13 mouse cellular contexts compared by ENCODE assay signal in genomic region chr11:106580468-106580867, GRCm38 (mm10). TPM values are rescaled to one million over a fixed set of nuclear protein-coding genes. Genes with fewer than 3 reads are reported as not detected.
A peak's percentile ranks its signal among the peaks of the same experiment; 100 is the strongest.
DNase-seq lines count a peak whose midpoint lies in the region; ATAC-seq and TF ChIP-seq lines count a peak whose summit lies in the region.
"Had no signal": no experiment of that assay in that cellular context is flagged by ENCODE, and none has a peak within 500 bp of the region (broad histone marks: within the 10 kb centered on the region; RNA-seq: fewer than 3 reads in every experiment).

No protein-coding gene starts in this region.

- no peaks in the 10 kb centered on the region for H3K27me3 ChIP-seq in liver, adult 2 months (ENCODE audit: control insufficient read depth, insufficient read depth, low read length)
- H3K27me3 ChIP-seq in liver, embryonic 11.5 days (replicated peaks; ENCODE audit: control insufficient read depth, insufficient read depth, low read length) = no peaks in the 10 kb centered on the region
- H3K27me3 ChIP-seq in myocyte (ENCODE audit: control insufficient read depth, insufficient read depth, insufficient read length) = no peaks in the 10 kb centered on the region
- H3K27me3 ChIP-seq: heart, embryonic 15.5 days; midbrain, embryonic 13.5 days had no signal

- ATAC-seq in liver, embryonic 11.5 days (replicated peaks; ENCODE audit: low FRiP score) = no peak
- ATAC-seq: forebrain, embryonic 14.5 days; midbrain, embryonic 13.5 days had no signal

- 21% methylated on average over 8 of the region's 8 CpGs for WGBS in liver, adult 2 months
- WGBS in liver, embryonic 11.5 days = 77% methylated on average over 8 of the region's 8 CpGs

- no peaks in the 10 kb centered on the region for H3K36me3 ChIP-seq in liver, adult 2 months (ENCODE audit: control insufficient read depth, insufficient read depth, low read length)
- H3K36me3 ChIP-seq in liver, embryonic 11.5 days (ENCODE audit: control insufficient read depth, insufficient read depth, low read length) = no peaks in the 10 kb centered on the region; the same call in 1 of the 2 replicates
- no peaks in the 10 kb centered on the region for H3K36me3 ChIP-seq in myocyte (ENCODE audit: control insufficient read depth, insufficient read depth)
- H3K36me3 ChIP-seq: heart, embryonic 15.5 days; midbrain, embryonic 13.5 days had no signal

- H3K4me1 ChIP-seq in liver, adult 2 months (ENCODE audit: control insufficient read depth, insufficient read depth, low read length) = peaks cover 42% of the 10 kb centered on the region
- no peaks in the 10 kb centered on the region; the same call in 1 of the 2 replicates for H3K4me1 ChIP-seq in liver, embryonic 11.5 days (replicated peaks; ENCODE audit: control insufficient read depth, insufficient read depth, low read length)
- H3K4me1 ChIP-seq: midbrain, embryonic 13.5 days had no signal

- TF ChIP-seq CTCF in gastrocnemius, adult 2 months (IDR thresholded peaks at IDR 0.05) = no peak
- no peak for TF ChIP-seq CTCF in liver, adult 2 months (IDR thresholded peaks at IDR 0.05; ENCODE audit: low read depth, low read length)

- H3K4me2 ChIP-seq in liver, embryonic 11.5 days = no peak overlapping the region
- no peak overlapping the region for H3K4me2 ChIP-seq in myocyte (ENCODE audit: low read depth)
- H3K4me2 ChIP-seq: heart, embryonic 15.5 days; midbrain, embryonic 13.5 days had no signal

- H3K9ac ChIP-seq in liver, adult 2 months (ENCODE audit: low read depth, low read length) = peak overlapping the region; percentile 81
- no peak overlapping the region for H3K9ac ChIP-seq in liver, embryonic 11.5 days (ENCODE audit: low read depth, low read length)
- H3K9ac ChIP-seq: heart, embryonic 15.5 days; midbrain, embryonic 13.5 days had no signal

- peak overlapping the region; percentile 38; the same call in 1 of the 2 replicates for H3K4me3 ChIP-seq in gastrocnemius, adult 2 months
- H3K4me3 ChIP-seq in liver, adult 2 months (ENCODE audit: insufficient read depth, low read depth, low read length) = peak overlapping the region; percentile 54
- H3K4me3 ChIP-seq in liver, embryonic 11.5 days (ENCODE audit: low read depth, low read length) = no peak overlapping the region
- H3K4me3 ChIP-seq in myocyte = no peak overlapping the region
- H3K4me3 ChIP-seq: heart, embryonic 15.5 days; midbrain, embryonic 13.5 days had no signal

- H3ac ChIP-seq in myocyte (ENCODE audit: control insufficient read depth, insufficient read length) = no peak overlapping the region

- peak; percentile 33; the same call in 1 of the 2 replicates for TF ChIP-seq POLR2A in liver, adult 2 months (IDR thresholded peaks at IDR 0.05; ENCODE audit: extremely low read depth, insufficient read depth, low read length)
- no peak for TF ChIP-seq POLR2A in myocyte (IDR thresholded peaks at IDR 0.05; ENCODE audit: insufficient read length, low read depth)

- intact Hi-C loops in gastrocnemius, adult 2 months (cut with DNase I) = no loop called here

- DNase-seq in gastrocnemius, adult 2 months = no peak
- DNase-seq in gastrocnemius, postnatal 25 days = no peak
- peak; percentile 96 for DNase-seq in liver, adult 2 months (ENCODE audit: extremely low read depth, low read depth, low spot score)
- DNase-seq in liver, embryonic 11.5 days (ENCODE audit: low spot score) = no peak
- DNase-seq in NIH3T3 (ENCODE audit: low read depth) = peak; percentile 83
- DNase-seq in layer of hippocampus, adult 9-11 months = no peak
- DNase-seq: cerebellum, postnatal 10 days; right cerebral cortex, adult 18-20 months; thymus, postnatal 14 days had no signal

- peaks cover 47% of the 10 kb centered on the region for H3K79me2 ChIP-seq in liver, adult 2 months (ENCODE audit: control insufficient read depth, insufficient read depth, low read length)
- H3K79me2 ChIP-seq in myocyte (ENCODE audit: control insufficient read depth, insufficient read depth) = no peaks in the 10 kb centered on the region

- H3K9me3 ChIP-seq in liver, embryonic 11.5 days (ENCODE audit: control insufficient read depth, low read length) = no peaks in the 10 kb centered on the region
- H3K9me3 ChIP-seq: heart, embryonic 15.5 days; midbrain, embryonic 13.5 days had no signal

- H3K27ac ChIP-seq in gastrocnemius, adult 2 months = peak overlapping the region; percentile 70
- peak overlapping the region; percentile 88 for H3K27ac ChIP-seq in liver, adult 2 months (replicated peaks; ENCODE audit: insufficient read depth, low read depth, low read length)
- H3K27ac ChIP-seq in liver, embryonic 11.5 days (ENCODE audit: low read depth, low read length) = no peak overlapping the region
- H3K27ac ChIP-seq: heart, embryonic 15.5 days; midbrain, embryonic 13.5 days had no signal

TF ChIP-seq in myocyte, 11 proteins besides CTCF, POLR2A, EP300 and RAD21:
- no peak for TF ChIP-seq MYOG (IDR thresholded peaks at IDR 0.05; ENCODE audit: control insufficient read depth in 1 of 3, insufficient read depth in 1 of 3, insufficient read length in 2 of 3, low read depth in 2 of 3)
- TF ChIP-seq E2F4 (IDR thresholded peaks at IDR 0.05; ENCODE audit: insufficient read depth) = no peak
- no peak for TF ChIP-seq MAX (IDR thresholded peaks at IDR 0.05; ENCODE audit: low read depth)
- TF ChIP-seq TCF12 (IDR thresholded peaks at IDR 0.05; ENCODE audit: insufficient read depth, poor library complexity, severe bottlenecking) = no peak
- TF ChIP-seq CEBPB (IDR thresholded peaks at IDR 0.05; ENCODE audit: insufficient read depth, poor library complexity, severe bottlenecking) = peak; percentile 78
TF ChIP-seq in myocyte: peak in this region for 1.

RNA-seq across cellular contexts. Expression of gene Tex2, which starts 32.8 kb away (rescaled TPM):
- total RNA-seq in gastrocnemius, adult 2 months (2021) = 10 to 100 TPM; 59.2 to 65.5 TPM
- total RNA-seq in gastrocnemius, postnatal 25 days (2021) = 10 to 100 TPM; 51.9 to 56.2 TPM
- 60.4 and 63.4 TPM in 2 replicates for total RNA-seq in liver, adult 2 months (2014; rRNA removed)
- polyA plus RNA-seq in liver, adult 2 months (2012; rRNA removed) = 45.3 and 49.7 TPM in 2 replicates
- polyA plus RNA-seq in liver, embryonic 11.5 days (2014; fragmentation: Nextera tagmentation; extraction: Ambion mirVana) = 13.4 and 15.9 TPM in 2 replicates
- polyA plus RNA-seq in myocyte (2012; fragmentation: generic; extraction: Trizol) = 7.0 TPM

Comparison
In these comparisons a context has a peak if more than half of its experiments do, and no peak if none do; other contexts are left out.
1. DNase-seq: peak in liver, adult 2 months (single experiment) and NIH3T3 (single experiment); none in gastrocnemius, adult 2 months (single experiment), gastrocnemius, postnatal 25 days (single experiment), liver, embryonic 11.5 days (single experiment) and layer of hippocampus, adult 9-11 months (single experiment).
2. H3K4me3 ChIP-seq: peak in gastrocnemius, adult 2 months (single experiment) and liver, adult 2 months (single experiment); none in liver, embryonic 11.5 days (single experiment) and myocyte (single experiment).